15 mouse cellular contexts compared by ENCODE assay signal in the genomic region with DNA sequence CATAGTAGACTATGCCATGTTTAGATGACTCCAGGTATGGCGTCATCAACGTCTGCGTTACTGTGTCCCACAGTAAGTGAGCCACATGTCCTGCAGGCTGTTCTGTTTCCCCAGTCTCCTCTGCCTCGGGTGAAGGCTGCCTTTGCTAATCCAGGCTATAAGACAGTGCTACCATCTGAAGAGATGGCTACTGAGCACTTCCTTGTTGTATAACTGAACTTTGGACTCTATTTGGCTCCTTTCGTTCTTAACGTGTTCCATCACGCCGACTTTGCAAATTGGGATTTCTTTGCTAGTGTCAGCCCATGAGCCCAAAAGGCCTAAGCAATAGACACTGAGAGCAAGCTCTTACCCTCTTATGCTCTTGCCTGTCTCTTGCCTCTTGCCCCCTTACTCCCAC.
"Had no signal": no experiment of that assay in that cellular context is flagged by ENCODE, and none has a peak within 500 bp of the region (broad histone marks: within the 10 kb centered on the region; RNA-seq: fewer than 3 reads in every experiment).

No protein-coding gene starts in this region.

- ATAC-seq: midbrain, embryonic 16.5 days had no signal

- H3K27ac ChIP-seq: midbrain, embryonic 10.5 days; midbrain, embryonic 12.5 days; neural tube, embryonic 12.5 days had no signal

- H3K9ac ChIP-seq: lung, embryonic 14.5 days; midbrain, embryonic 12.5 days; neural tube, embryonic 12.5 days had no signal

- DNase-seq: lung, adult 18-20 months; lung, embryonic 14.5 days; lung, postnatal 10 days; lung, postnatal 4 days; midbrain, embryonic 14.5 days; right cerebral cortex, postnatal 14 days; spleen, adult 18-20 months; thymus, adult 18-20 months; thymus, postnatal 14 days; thymus, postnatal 36 days had no signal

- H3K36me3 ChIP-seq: neural tube, embryonic 12.5 days had no signal

- H3K4me2 ChIP-seq: lung, embryonic 14.5 days; midbrain, embryonic 12.5 days; neural tube, embryonic 12.5 days had no signal

- H3K27me3 ChIP-seq: midbrain, embryonic 12.5 days; neural tube, embryonic 12.5 days had no signal

- H3K9me3 ChIP-seq: midbrain, embryonic 10.5 days; midbrain, embryonic 12.5 days; neural tube, embryonic 12.5 days had no signal

- H3K4me3 ChIP-seq: midbrain, embryonic 10.5 days; midbrain, embryonic 12.5 days; myocyte; neural tube, embryonic 12.5 days had no signal
